Mouse (Mus musculus) E14TG2a.4 (cell line): Measurements from ENCODE around the gene Sfpq.

Experiments
- CTCF ChIP-seq: conservative IDR thresholded peaks from 2 replicates; pipeline ENCODE4 v1.5.1; 2014; ENCODE audit warnings: low read length
- NANOG ChIP-seq: IDR thresholded peaks from 2 replicates; pipeline ENCODE4 v1.6.1; 2014; ENCODE audit warnings: borderline replicate concordance, low read length, mixed read lengths

DNA sequence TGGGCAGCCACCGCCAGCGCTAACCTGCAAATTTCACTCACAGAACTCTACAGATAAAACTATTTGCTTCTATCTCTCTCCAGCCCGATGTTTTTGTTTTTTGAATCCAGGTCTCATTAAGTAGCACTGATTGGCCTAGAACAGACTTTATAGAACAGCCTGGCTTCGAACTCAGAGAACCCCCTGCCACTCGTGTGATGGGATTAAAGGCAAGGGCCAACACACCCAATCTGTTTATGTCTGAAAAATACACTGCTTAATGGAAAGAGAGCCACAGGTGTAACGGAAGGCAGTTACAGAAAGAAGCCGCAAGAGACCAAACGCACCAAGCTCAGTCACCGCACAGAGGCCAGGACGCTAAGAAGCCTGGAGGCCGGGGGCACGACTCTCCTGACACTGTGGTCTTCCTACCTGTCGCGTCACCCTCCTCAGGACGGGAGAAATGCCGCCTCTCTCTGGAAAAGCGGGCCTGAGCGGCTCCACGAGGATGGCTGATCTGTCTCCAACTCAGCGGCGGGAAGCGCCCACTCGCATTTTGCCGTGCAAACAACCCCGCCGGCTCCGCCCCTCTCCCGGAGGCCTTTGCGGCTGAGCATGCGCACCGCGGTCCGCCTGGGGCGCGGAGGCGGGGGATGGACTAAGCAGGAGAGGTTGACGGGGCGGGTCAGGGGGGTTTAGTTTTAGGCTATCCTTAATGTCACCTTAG, 39.6 kb downstream of the Sfpq start, which contains the start of gene Zmym1:
- TF ChIP-seq CTCF: no peak
- no peak for TF ChIP-seq NANOG
